33 mouse cellular contexts compared by ENCODE assay signal in genomic region chr6:144539439-144540192, GRCm38 (mm10).
"Had no signal": no experiment of that assay in that cellular context is flagged by ENCODE, and none has a peak within 500 bp of the region (broad histone marks: within the 10 kb centered on the region; RNA-seq: fewer than 3 reads in every experiment).

No protein-coding gene starts in this region.

- DNase-seq: heart, postnatal 10 days; heart, postnatal 14 days; heart, postnatal 36 days; heart, postnatal 4 days; kidney, adult 11 months; kidney, adult 18-20 months; kidney, adult 2 months; kidney, adult 8-10 months; kidney, adult 9 months; kidney, postnatal 10 days; kidney, postnatal 14 days; kidney, postnatal 25 days; kidney, postnatal 36 days; kidney, postnatal 4 days; layer of hippocampus, adult 9-11 months; layer of hippocampus, postnatal 36 days had no signal

- H3K36me3 ChIP-seq: heart, embryonic 10.5 days; heart, embryonic 12.5 days; heart, embryonic 13.5 days; heart, embryonic 15.5 days; hindbrain, embryonic 12.5 days; hindbrain, embryonic 13.5 days; hindbrain, embryonic 15.5 days; kidney, embryonic 15.5 days had no signal

- ATAC-seq: hindbrain, embryonic 16.5 days; hindbrain, postnatal 0 days; inflammation-experienced regulatory T-cells, adult 6 months had no signal

- H3K27me3 ChIP-seq: heart, embryonic 12.5 days; heart, embryonic 13.5 days; heart, embryonic 15.5 days; hindbrain, embryonic 12.5 days; hindbrain, embryonic 13.5 days; hindbrain, embryonic 15.5 days; kidney, embryonic 15.5 days had no signal

- H3K4me1 ChIP-seq: heart, embryonic 10.5 days; heart, embryonic 12.5 days; heart, embryonic 13.5 days; heart, embryonic 15.5 days; hindbrain, embryonic 12.5 days; hindbrain, embryonic 13.5 days; hindbrain, embryonic 15.5 days; kidney, embryonic 15.5 days had no signal

- H3K9ac ChIP-seq: heart, embryonic 12.5 days; heart, embryonic 13.5 days; heart, embryonic 15.5 days; hindbrain, embryonic 12.5 days; hindbrain, embryonic 13.5 days; hindbrain, embryonic 14.5 days; hindbrain, embryonic 15.5 days; kidney, embryonic 15.5 days had no signal

- H3K9me3 ChIP-seq: heart, embryonic 10.5 days; heart, embryonic 12.5 days; heart, embryonic 13.5 days; heart, embryonic 15.5 days; hindbrain, embryonic 12.5 days; hindbrain, embryonic 13.5 days; hindbrain, embryonic 15.5 days; kidney, embryonic 15.5 days had no signal

- H3K4me3 ChIP-seq: heart, embryonic 10.5 days; heart, embryonic 12.5 days; heart, embryonic 13.5 days; heart, embryonic 15.5 days; hindbrain, embryonic 10.5 days; hindbrain, embryonic 12.5 days; hindbrain, embryonic 13.5 days; hindbrain, embryonic 15.5 days; kidney, embryonic 15.5 days; layer of hippocampus, adult 2 months; left cerebral cortex, adult 2 months had no signal

- H3K27ac ChIP-seq: heart, embryonic 10.5 days; heart, embryonic 13.5 days; heart, embryonic 15.5 days; hindbrain, embryonic 10.5 days; hindbrain, embryonic 12.5 days; hindbrain, embryonic 13.5 days; hindbrain, embryonic 14.5 days; hindbrain, embryonic 15.5 days; hindbrain, postnatal 0 days; kidney, embryonic 15.5 days; kidney, postnatal 0 days; layer of hippocampus, adult 2 months; left cerebral cortex, adult 2 months had no signal

- H3K4me2 ChIP-seq: heart, embryonic 11.5 days; heart, embryonic 12.5 days; heart, embryonic 13.5 days; heart, embryonic 15.5 days; hindbrain, embryonic 12.5 days; hindbrain, embryonic 13.5 days; hindbrain, embryonic 14.5 days; hindbrain, embryonic 15.5 days; kidney, embryonic 15.5 days had no signal
